Mouse (Mus musculus) heart, postnatal 4 days (tissue): Measurements from ENCODE around the gene P4htm. TPM values are rescaled to one million over a fixed set of nuclear protein-coding genes. Genes with fewer than 3 reads are reported as not detected.
A peak's percentile ranks its signal among the peaks of the same experiment; 100 is the strongest.

Experiments used
- DNase-seq: peaks from one replicate; pipeline ENCODE4 v3.0.0; 2021
- total RNA-seq, 2 experiments: library from RNA; stranded (reverse); gene quantifications; 2 replicates each; pipeline ENCODE4 v1.2.3; 2021

Gene P4htm
- total RNA-seq, 2 experiments from 2014 or later, result 13.2 to 13.4 TPM

- peak; percentile 77 for DNase-seq
Measured at GRCm38 (mm10) chr9:108577934-108578544, 19.4 kb downstream of the P4htm start.

DNA sequence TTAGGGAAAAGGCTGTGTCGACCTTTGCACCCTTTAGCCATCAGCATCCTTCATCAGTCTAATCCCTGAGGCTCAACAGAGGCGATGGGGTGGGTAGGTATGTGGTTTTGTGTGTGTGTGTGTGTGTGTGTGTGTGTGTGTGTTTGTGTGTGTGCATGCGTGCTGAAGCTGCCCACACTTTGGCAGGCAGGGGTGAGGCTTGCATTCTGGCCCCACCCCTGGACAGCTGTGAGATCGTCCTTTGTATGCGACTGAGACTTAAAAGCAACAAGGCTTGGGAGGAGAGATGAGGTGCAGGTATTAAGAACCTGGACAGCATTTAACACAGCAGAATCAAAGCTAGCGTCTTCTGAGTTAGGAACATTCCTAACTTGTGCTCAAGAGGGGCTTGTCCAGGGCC is 20.4 kb downstream of the P4htm start:
- no peak for DNase-seq

DNA sequence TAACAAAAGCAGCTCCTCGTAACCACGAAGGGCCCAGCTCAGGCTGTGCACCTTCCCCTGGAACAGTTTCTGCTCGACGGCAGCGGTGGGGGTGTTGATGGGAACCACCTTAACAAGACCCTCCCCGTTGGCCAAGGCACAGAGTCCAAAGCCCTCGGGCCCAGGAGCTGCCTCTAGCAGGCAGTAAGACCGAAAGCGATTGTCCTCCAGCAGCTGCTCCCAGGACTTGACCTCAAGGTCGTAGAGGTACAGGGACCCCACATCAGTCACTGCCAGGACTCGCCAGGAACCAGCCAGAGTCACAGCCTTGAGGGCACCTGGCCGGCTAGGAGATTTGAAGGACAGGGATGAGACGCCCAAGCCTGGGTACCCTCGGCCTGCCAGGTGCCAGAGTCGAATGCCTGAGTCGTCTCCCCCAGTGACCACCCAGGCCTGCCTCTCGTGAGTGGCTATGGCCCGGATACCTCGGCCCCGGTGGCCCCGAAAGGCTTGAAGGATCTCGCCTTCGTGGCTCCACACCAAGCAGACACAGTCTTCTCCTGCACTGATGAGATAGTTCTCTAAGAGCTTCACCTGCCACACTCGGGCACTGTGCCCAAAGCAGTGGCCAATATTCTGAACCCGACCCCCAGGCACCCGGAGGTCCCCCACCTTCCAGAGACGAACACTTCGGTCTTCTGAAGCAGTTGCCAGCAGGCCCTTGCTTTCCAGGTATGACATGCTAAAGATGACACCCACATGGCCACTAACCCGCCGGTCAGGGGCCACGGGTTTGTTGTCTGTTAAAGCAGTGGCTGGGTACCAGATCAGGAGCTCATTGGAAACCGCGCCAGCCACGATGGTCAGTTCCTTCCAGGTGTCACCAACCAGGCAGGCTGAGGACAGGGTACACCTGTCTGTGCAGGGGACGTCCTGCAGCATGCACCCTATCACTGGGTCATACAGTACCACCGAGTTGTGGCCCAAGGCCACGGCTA is 21.9 kb downstream of the P4htm start:
- DNase-seq, result no peak

DNA sequence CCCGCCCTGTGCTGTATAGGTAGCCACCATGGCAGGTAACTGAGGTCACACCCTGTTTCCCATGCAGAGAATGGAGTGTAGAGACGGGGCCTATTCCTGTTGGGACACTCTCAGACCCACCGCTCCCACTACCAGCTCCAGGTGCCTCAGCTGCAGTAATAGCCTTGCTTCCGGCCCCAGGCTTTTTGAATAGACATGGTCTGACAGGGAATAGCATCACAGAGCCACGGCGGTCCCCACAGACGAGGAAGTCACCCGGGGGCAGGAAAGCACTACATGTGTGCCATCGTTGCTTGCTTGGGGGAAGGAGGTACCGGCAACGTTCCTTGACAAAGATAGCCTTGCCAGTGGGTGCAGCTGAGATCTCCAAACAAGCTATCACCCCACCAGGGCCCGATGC is 22.5 kb downstream of the P4htm start:
- DNase-seq, result no peak

GRCm38 (mm10) chr9:108573774-108574690 is 23.4 kb downstream of the P4htm start:
- DNase-seq, result peak; percentile 82

DNA sequence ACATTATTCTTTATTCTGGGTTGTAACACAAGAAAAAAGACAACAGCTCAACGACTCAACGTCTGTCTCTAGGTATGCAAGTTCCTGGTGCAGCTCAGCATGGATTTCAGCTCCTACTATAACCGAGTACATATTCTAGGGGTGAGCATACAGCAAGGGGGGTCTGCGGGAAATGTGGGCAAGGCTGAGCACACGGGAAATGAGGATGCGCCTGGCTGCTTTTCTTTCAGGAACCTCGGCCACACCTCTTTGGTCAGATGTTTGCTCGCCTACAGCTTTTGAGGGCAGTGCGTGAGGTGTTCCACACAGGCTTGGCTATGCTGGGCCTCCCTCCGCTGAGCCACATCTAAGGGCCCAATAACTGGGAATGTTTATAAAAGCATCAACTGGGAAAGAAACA is 25.1 kb downstream of the P4htm start:
- DNase-seq, result no peak

- no peak for DNase-seq
Measured at GRCm38 (mm10) chr9:108571401-108571973, 26.0 kb downstream of the P4htm start.

- peak; percentile 87 for DNase-seq
Measured at GRCm38 (mm10) chr9:108570207-108570896, 27.1 kb downstream of the P4htm start.

GRCm38 (mm10) chr9:108569381-108570206 is 27.9 kb downstream of the P4htm start, which contains the start of gene Dalrd3:
Gene Dalrd3 (plus strand): TSS chr9:108569886.
- DNase-seq, result peak; percentile 92

- no peak for DNase-seq
Measured at GRCm38 (mm10) chr9:108568511-108568921, 29.0 kb downstream of the P4htm start.

- no peak for DNase-seq
Measured at GRCm38 (mm10) chr9:108567931-108568419, 29.5 kb downstream of the P4htm start.

GRCm38 (mm10) chr9:108566815-108567776 is 30.4 kb downstream of the P4htm start, which contains the start of gene Ndufaf3:
Gene Ndufaf3 (minus strand): TSS chr9:108567434.
- DNase-seq, result peak; percentile 97

GRCm38 (mm10) chr9:108565881-108566814 is 31.3 kb downstream of the P4htm start:
- DNase-seq, result peak; percentile 45

- DNase-seq, result no peak
Measured at GRCm38 (mm10) chr9:108564131-108564530, 33.3 kb downstream of the P4htm start.

- DNase-seq, result no peak
Measured at GRCm38 (mm10) chr9:108563671-108564070, 33.8 kb downstream of the P4htm start.

GRCm38 (mm10) chr9:108560227-108560841 is 37.1 kb downstream of the P4htm start, which contains the start of gene Impdh2:
Gene Impdh2 (plus strand): TSS chr9:108560286.
- DNase-seq, result peak; percentile 96

GRCm38 (mm10) chr9:108559169-108559568 is 38.3 kb downstream of the P4htm start:
- DNase-seq, result no peak
